Mouse (Mus musculus): ENCODE results near the gene Tmem53.

The Tmem53 gene

GRCm38 (mm10) chr4:117314849-117315500, 63.2 kb downstream of the Tmem53 start:
- DNase-seq (ENCODE audit: low spot score) = no peak

GRCm38 (mm10) chr4:117316800-117317199, 65.0 kb downstream of the Tmem53 start:
- no peak for DNase-seq (ENCODE audit: low spot score)

GRCm38 (mm10) chr4:117317701-117318190, 66.0 kb downstream of the Tmem53 start:
- DNase-seq (ENCODE audit: low spot score) = no peak
